Mouse (Mus musculus): ENCODE results near the gene Cdk19. TPM values are rescaled to one million over a fixed set of nuclear protein-coding genes. Genes with fewer than 3 reads are reported as not detected.

Gene Cdk19
- polyA plus RNA-seq, 1 experiment from 2014 or later, result 6.3 TPM

- Histone ChIP-seq H3K36me3 (peaks cover 7% of the 10 kb centered on the region; the same call in 1 of the 2 replicates), H3K4me1 (replicated peaks) (peaks cover 2% of the 10 kb centered on the region; the same call in 1 of the 2 replicates), H3K4me2 (replicated peaks) (no peak overlapping the region), H3K27ac (no peak overlapping the region), H3K4me3 (replicated peaks) (no peak overlapping the region), H3K9me3 (no peaks in the 10 kb centered on the region), H3K27me3 (replicated peaks) (no peaks in the 10 kb centered on the region), H3K9ac (no peak overlapping the region)
- ATAC-seq, result no peak
- 77% methylated on average over 8 of the region's 8 CpGs for WGBS
Observed at GRCm38 (mm10) chr10:40479621-40480193, 140.3 kb downstream of the Cdk19 start.

DNA sequence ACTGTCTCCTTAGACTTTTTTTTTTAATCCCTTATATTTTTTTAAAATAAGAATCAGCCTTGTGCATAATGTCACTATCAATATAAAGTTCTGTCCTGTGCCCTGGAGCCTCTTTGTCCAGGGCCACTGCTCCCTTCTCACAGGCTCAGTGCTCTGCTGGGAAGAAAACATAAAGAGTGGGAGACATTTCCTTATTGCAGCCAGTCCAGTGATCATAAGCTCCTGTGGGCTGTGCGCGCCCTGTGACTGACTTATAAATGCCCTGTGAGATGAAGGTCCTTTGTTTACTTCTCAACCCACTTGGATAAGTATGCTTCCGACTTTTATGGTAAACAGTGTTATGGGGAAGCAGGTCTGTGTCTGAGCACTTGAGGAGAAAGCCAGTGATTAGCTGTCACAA lies 142.2 kb downstream of the Cdk19 start:
- Histone ChIP-seq H3K9me3 (no peaks in the 10 kb centered on the region), H3K36me3 (peaks cover 7% of the 10 kb centered on the region; the same call in 1 of the 2 replicates), H3K9ac (no peak overlapping the region), H3K4me2 (replicated peaks) (no peak overlapping the region), H3K4me3 (replicated peaks) (no peak overlapping the region), H3K4me1 (replicated peaks) (peaks cover 2% of the 10 kb centered on the region; the same call in 1 of the 2 replicates), H3K27ac (no peak overlapping the region), H3K27me3 (replicated peaks) (no peaks in the 10 kb centered on the region)
- WGBS, result 41% methylated on average over 3 of the region's 3 CpGs
- peak; percentile 69 for ATAC-seq

DNA sequence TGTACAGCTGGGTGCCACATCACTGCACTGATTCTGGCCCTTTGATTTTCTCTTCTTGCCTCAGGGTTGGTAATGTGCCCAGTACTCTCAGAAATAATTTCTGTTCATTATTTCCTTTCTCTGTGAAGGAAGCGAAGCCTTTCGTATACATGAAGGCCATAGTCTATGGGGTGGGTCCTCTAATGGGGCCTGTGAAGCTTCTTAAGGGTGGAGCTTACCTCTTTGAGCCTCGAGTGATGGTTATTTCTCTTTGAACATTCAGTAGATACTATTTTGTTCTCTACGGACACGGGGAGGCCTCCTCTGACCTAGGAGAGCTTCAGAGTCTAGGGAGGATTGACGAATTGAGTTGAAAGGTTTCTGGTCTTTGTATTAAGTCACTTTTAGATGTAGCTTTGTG lies 142.9 kb downstream of the Cdk19 start:
- ATAC-seq, result no peak
- H3K27me3 ChIP-seq (replicated peaks), result no peaks in the 10 kb centered on the region
- 80% methylated on average over 6 of the region's 6 CpGs for WGBS

DNA sequence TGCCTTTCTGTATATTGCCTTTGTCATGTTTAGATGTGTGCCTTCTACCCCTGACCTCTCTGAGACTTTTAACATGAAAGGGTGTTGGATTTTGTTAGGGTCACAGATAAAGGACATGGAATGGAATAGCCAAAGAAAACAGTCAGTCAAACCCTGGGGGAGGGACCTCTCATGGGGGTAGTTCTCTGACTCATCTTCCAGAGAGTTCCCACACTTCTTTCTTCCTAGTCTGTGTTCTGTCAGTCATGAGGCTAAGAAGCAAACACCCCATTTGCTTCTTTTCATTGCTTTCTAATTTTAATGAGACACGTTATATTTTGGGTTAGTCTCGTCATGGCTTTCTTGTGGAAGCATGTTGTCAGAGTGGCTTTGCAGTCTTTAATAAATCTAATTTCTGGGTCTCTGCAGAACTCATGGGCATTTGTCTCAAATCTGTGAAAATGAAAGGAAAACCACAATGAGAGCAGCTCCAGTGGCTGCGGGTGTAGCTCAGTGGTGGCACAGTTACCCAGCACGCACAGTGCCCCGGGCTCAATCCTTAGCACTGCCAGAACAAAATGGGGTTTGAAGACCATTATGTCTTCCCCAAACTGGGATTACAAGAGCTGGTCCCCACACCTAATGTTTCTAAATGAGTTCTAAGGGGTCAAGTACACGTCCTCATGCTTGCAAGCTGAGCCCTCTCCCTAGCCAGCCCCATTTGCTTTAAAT lies 149.9 kb downstream of the Cdk19 start:
- ATAC-seq, result no peak
- H3K27me3 ChIP-seq (replicated peaks), result no peaks in the 10 kb centered on the region
- no peaks in the 10 kb centered on the region for H3K9me3 ChIP-seq
- WGBS, result 89% methylated on average over 6 of the region's 6 CpGs
- no peaks in the 10 kb centered on the region for H3K36me3 ChIP-seq
- no peak overlapping the region for H3K9ac ChIP-seq
- H3K4me2 ChIP-seq (replicated peaks), result no peak overlapping the region
- no peaks in the 10 kb centered on the region for H3K4me1 ChIP-seq (replicated peaks)
- H3K27ac ChIP-seq, result no peak overlapping the region
- H3K4me3 ChIP-seq (replicated peaks), result no peak overlapping the region

More for the DNA sequence above, 142.9 kb downstream of the Cdk19 start:
- H3K4me1 ChIP-seq (replicated peaks), result peaks cover 2% of the 10 kb centered on the region; the same call in 1 of the 2 replicates
- H3K36me3 ChIP-seq, result peaks cover 7% of the 10 kb centered on the region; the same call in 1 of the 2 replicates
- no peaks in the 10 kb centered on the region for H3K9me3 ChIP-seq
- H3K4me2 ChIP-seq (replicated peaks), result no peak overlapping the region
- no peak overlapping the region for H3K27ac ChIP-seq
- no peak overlapping the region for H3K9ac ChIP-seq
- H3K4me3 ChIP-seq (replicated peaks), result no peak overlapping the region

DNA sequence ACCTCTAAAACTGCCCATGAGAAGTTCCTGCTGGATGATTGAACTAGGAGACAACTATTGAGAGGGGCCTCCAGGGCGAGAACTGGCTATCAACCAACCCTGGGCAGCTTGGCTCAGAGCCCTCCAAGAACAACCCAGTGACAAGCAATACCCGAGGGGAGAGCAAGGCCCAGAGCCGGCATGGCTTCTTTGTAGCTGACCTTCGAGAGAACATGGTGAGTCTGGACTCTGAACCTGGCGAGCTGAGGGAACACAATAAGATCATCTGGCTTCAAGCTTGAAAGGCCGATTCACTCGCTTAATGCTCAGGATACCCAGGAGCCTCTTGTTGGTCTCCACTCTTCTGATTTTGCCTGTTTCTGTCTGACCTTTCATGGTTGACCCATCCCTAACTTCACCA lies 151.8 kb downstream of the Cdk19 start:
- Histone ChIP-seq H3K4me1 (replicated peaks) (no peaks in the 10 kb centered on the region), H3K4me3 (replicated peaks) (no peak overlapping the region), H3K36me3 (no peaks in the 10 kb centered on the region), H3K9ac (no peak overlapping the region), H3K4me2 (replicated peaks) (no peak overlapping the region), H3K27ac (no peak overlapping the region), H3K9me3 (no peaks in the 10 kb centered on the region), H3K27me3 (replicated peaks) (no peaks in the 10 kb centered on the region)
- no peak for ATAC-seq
- 87% methylated on average over 7 of the region's 7 CpGs for WGBS

DNA sequence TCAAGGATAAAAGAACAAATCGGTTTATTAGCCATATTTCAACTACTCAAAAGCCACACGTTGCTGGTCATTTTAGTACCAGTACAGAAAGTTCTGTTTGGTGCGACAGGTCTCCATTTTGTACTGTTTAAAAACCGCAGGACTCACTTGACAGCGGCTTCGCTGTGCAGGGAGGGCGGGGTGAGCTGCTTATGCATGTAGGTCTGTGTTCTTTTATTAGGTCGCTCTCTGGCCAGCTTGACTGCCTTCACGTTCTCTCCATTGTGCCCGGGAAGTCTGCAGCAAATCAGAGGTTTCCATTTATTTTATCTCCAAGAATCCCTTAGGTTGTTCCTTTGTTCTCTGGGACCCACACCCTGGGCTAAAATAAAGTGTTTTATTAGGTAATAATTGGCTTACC lies 152.4 kb downstream of the Cdk19 start:
- Histone ChIP-seq H3K36me3 (no peaks in the 10 kb centered on the region), H3K4me2 (replicated peaks) (no peak overlapping the region), H3K27me3 (replicated peaks) (no peaks in the 10 kb centered on the region), H3K4me3 (replicated peaks) (no peak overlapping the region), H3K27ac (no peak overlapping the region), H3K4me1 (replicated peaks) (no peaks in the 10 kb centered on the region), H3K9me3 (no peaks in the 10 kb centered on the region), H3K9ac (no peak overlapping the region)
- no peak for ATAC-seq
- WGBS, result 76% methylated on average over 10 of the region's 10 CpGs

- peak; percentile 86 for ATAC-seq
- 70% methylated on average over 9 of the region's 9 CpGs for WGBS
- Histone ChIP-seq H3K4me2 (replicated peaks) (0 out of 2 replicates have a peak overlapping the region, but pooled peaks have one; percentile 9), H3K36me3 (no peaks in the 10 kb centered on the region), H3K27ac (no peak overlapping the region), H3K9me3 (no peaks in the 10 kb centered on the region), H3K4me3 (replicated peaks) (no peak overlapping the region), H3K4me1 (replicated peaks) (no peaks in the 10 kb centered on the region), H3K27me3 (replicated peaks) (no peaks in the 10 kb centered on the region), H3K9ac (no peak overlapping the region)
Observed at GRCm38 (mm10) chr10:40494181-40495162, 155.1 kb downstream of the Cdk19 start.

GRCm38 (mm10) chr10:40497301-40498041 lies 158.1 kb downstream of the Cdk19 start:
- no peak for ATAC-seq
- H3K4me1 ChIP-seq (replicated peaks), result 0 out of 2 replicates have a peak, but pooled peaks cover 5% of the 10 kb centered on the region
- H3K4me2 ChIP-seq (replicated peaks), result no peak overlapping the region
- H3K9ac ChIP-seq, result no peak overlapping the region
- no peaks in the 10 kb centered on the region for H3K9me3 ChIP-seq
- H3K4me3 ChIP-seq (replicated peaks), result no peak overlapping the region
- no peak overlapping the region for H3K27ac ChIP-seq
- H3K27me3 ChIP-seq (replicated peaks), result no peaks in the 10 kb centered on the region
- WGBS, result 52% methylated on average over 9 of the region's 9 CpGs
- no peaks in the 10 kb centered on the region for H3K36me3 ChIP-seq

- 85% methylated on average over 4 of the region's 4 CpGs for WGBS
- Histone ChIP-seq H3K4me3 (replicated peaks) (no peak overlapping the region), H3K27me3 (replicated peaks) (no peaks in the 10 kb centered on the region)
Observed at GRCm38 (mm10) chr10:40498426-40498825, 159.1 kb downstream of the Cdk19 start.

GRCm38 (mm10) chr10:40499314-40500252 lies 160.2 kb downstream of the Cdk19 start:
- Histone ChIP-seq H3K36me3 (no peaks in the 10 kb centered on the region), H3K4me1 (replicated peaks) (0 out of 2 replicates have a peak, but pooled peaks cover 5% of the 10 kb centered on the region), H3K4me3 (replicated peaks) (no peak overlapping the region), H3K9me3 (no peaks in the 10 kb centered on the region), H3K27me3 (replicated peaks) (no peaks in the 10 kb centered on the region), H3K9ac (no peak overlapping the region), H3K27ac (no peak overlapping the region), H3K4me2 (replicated peaks) (peak overlapping the region; percentile 18; the same call in 1 of the 2 replicates)
- peak; percentile 76 for ATAC-seq
- 52% methylated on average over 18 of the region's 18 CpGs for WGBS

More at GRCm38 (mm10) chr10:40498426-40498825, 159.1 kb downstream of the Cdk19 start:
- Histone ChIP-seq H3K9ac (no peak overlapping the region), H3K36me3 (no peaks in the 10 kb centered on the region), H3K9me3 (no peaks in the 10 kb centered on the region), H3K4me2 (replicated peaks) (no peak overlapping the region), H3K27ac (no peak overlapping the region), H3K4me1 (replicated peaks) (0 out of 2 replicates have a peak, but pooled peaks cover 5% of the 10 kb centered on the region)
- ATAC-seq, result no peak
